In genomic region chr12:3834373-3835314, GRCm38 (mm10) we compare ENCODE assay signal across 7 mouse cellular contexts. TPM values are rescaled to one million over a fixed set of nuclear protein-coding genes. Genes with fewer than 3 reads are reported as not detected.
DNase-seq lines count a peak whose midpoint lies in the region; ATAC-seq lines count a peak whose summit lies in the region.

No protein-coding gene starts in this region.

- peak overlapping the region; percentile 5; the same call in 1 of the 2 replicates for H3K4me3 ChIP-seq in liver, embryonic 11.5 days (ENCODE audit: low read depth, low read length)

- peaks cover 26% of the 10 kb centered on the region for H3K4me1 ChIP-seq in liver, embryonic 11.5 days (replicated peaks; ENCODE audit: control insufficient read depth, insufficient read depth, low read length)

- intact Hi-C loops in heart, postnatal 36 days (cut with DNase I) = loop anchor here (1.0 to 2.0 kb wide), 2 partner anchors 27 to 32 kb away; no protein-coding TSS in a partner anchor

- peak; percentile 41 for DNase-seq in 416B (ENCODE audit: low read depth)
- DNase-seq in B cell, adult 2 months = peak; percentile 63 to 64
- DNase-seq in embryo, embryonic 11 days = peak; percentile 67
- DNase-seq in heart, postnatal 36 days = peak; percentile 55 to 57
- DNase-seq in liver, embryonic 11.5 days (ENCODE audit: low spot score) = peak; percentile 61
- peak; percentile 27 to 48 for DNase-seq in natural killer cell, adult 2 months (ENCODE audit: low spot score in 2 of 2)
- DNase-seq in frontal cortex, postnatal 25 days (ENCODE audit: low spot score in 2 of 2) = no peak

- peak overlapping the region; percentile 36 for H3K9ac ChIP-seq in liver, embryonic 11.5 days (ENCODE audit: low read depth, low read length)

- peaks cover 2% of the 10 kb centered on the region; the same call in 1 of the 2 replicates for H3K36me3 ChIP-seq in liver, embryonic 11.5 days (ENCODE audit: control insufficient read depth, insufficient read depth, low read length)

- peak; percentile 75 for ATAC-seq in liver, embryonic 11.5 days (replicated peaks; ENCODE audit: low FRiP score)

- peak overlapping the region; percentile 56 for H3K4me2 ChIP-seq in liver, embryonic 11.5 days

- H3K27ac ChIP-seq in liver, embryonic 11.5 days (ENCODE audit: low read depth, low read length) = peak overlapping the region; percentile 79

- no peaks in the 10 kb centered on the region for H3K27me3 ChIP-seq in liver, embryonic 11.5 days (replicated peaks; ENCODE audit: control insufficient read depth, insufficient read depth, low read length)

- WGBS in liver, embryonic 11.5 days = 10% methylated on average over 21 of the region's 21 CpGs

- no peaks in the 10 kb centered on the region for H3K9me3 ChIP-seq in liver, embryonic 11.5 days (ENCODE audit: control insufficient read depth, low read length)

RNA-seq across cellular contexts. Expression of gene Dnmt3a, which starts 28.8 kb away (rescaled TPM):
- total RNA-seq in heart, postnatal 36 days (2021) = 10 to 100 TPM; 71.7 to 75.8 TPM
- polyA plus RNA-seq in liver, embryonic 11.5 days (2014; fragmentation: Nextera tagmentation; extraction: Ambion mirVana) = 73.2 and 73.3 TPM in 2 replicates

Comparison
In these comparisons a context has a peak if more than half of its experiments do, and no peak if none do; other contexts are left out.
1. DNase-seq: peak in 416B (single experiment), B cell, adult 2 months (2 of 2), embryo, embryonic 11 days (single experiment), heart, postnatal 36 days (2 of 2), liver, embryonic 11.5 days (single experiment) and natural killer cell, adult 2 months (2 of 2); none in frontal cortex, postnatal 25 days (0 of 2).